Mouse (Mus musculus) forebrain, embryonic 14.5 days (tissue): ENCODE measurements around the gene Prr14l. TPM values are rescaled to one million over a fixed set of nuclear protein-coding genes. Genes with fewer than 3 reads are reported as not detected.

ENCODE experiments used
- polyA plus RNA-seq: library from polyadenylated mRNA; unstranded; fragments of >200 nt; fragmentation: Nextera tagmentation; extraction: Ambion mirVana; gene quantifications from 2 replicates; pipeline ENCODE4 v1.2.1, GENCODE M21; 2014

Gene Prr14l
- polyA plus RNA-seq, 1 experiment from 2014 or later, result 11.3 TPM

Other genes starting within 250 kb of the Prr14l start
- gene Yes1, start 243.1 kb downstream of the Prr14l start, polyA plus RNA-seq, result 19.1 and 23.0 TPM in 2 replicates
- 97.5 and 104 TPM in 2 replicates for gene Pisd, start 68.6 kb downstream of the Prr14l start, polyA plus RNA-seq
- gene Gm20671, start 27.1 kb downstream of the Prr14l start, polyA plus RNA-seq, result not detected in 2 replicates
- gene Depdc5, start 9.4 kb upstream of the Prr14l start, polyA plus RNA-seq, result 19.0 and 23.2 TPM in 2 replicates
- gene Ywhah, start 164.6 kb upstream of the Prr14l start, polyA plus RNA-seq, result 521 and 612 TPM in 2 replicates
- not detected in 2 replicates for gene Slc5a1, start 250.0 kb upstream of the Prr14l start, polyA plus RNA-seq